Mouse (Mus musculus) left cerebral cortex, adult 11 months (tissue): ENCODE data around the gene Zfp839.

Experiments used
- DNase-seq: peaks from one replicate; pipeline ENCODE4 v3.0.0; 2022; ENCODE audit warnings: low spot score

Zfp839 gene

DNA sequence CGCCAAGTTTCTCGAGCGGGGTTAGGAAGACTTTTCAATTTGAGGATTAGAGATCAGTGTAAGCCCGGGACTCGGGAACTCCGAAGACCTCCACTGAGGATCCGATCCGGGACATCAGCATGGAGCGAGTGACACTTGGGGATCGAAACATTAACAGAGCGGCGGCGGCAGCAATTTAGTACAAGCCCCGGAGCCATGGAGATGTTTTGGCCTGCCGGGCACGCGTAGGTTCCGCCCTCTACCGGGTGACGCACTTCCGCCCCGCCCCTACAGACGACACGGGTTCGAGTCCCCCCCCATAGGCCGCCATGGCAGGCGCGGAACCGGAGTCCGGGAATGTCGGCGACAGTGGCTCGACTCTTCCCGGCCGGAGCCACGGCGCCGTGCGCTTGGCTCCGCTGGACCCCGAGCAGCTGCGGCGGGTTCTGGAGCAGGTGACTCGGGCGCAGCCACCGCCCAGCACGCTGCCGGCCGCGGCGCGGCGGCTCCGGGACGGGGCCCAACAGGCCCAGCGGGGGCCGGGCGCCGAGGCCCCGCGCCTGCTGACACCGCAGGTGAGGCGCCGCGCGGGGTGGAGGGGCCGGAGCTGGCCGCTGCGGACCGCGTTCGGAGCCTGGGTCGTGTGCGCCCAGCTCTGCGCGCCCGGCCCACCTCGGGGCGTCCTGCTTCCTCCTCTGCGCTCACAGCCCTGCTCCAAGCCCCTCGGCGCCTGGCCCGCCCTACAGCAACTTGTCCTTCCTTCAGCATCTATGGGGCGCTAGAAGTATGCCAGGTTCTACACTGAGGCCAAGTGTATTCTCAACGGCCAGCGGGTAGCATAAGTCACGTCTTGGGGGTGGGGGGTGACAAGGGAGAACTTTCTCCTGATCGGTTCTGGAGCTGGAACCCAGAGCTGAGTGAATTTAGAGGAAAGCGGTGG is at the start of gene Zfp839:
Gene Zfp839 (plus strand): TSS at position 244 of the 919 bp plus-strand sequence.
- DNase-seq, result peak; percentile 79

DNA sequence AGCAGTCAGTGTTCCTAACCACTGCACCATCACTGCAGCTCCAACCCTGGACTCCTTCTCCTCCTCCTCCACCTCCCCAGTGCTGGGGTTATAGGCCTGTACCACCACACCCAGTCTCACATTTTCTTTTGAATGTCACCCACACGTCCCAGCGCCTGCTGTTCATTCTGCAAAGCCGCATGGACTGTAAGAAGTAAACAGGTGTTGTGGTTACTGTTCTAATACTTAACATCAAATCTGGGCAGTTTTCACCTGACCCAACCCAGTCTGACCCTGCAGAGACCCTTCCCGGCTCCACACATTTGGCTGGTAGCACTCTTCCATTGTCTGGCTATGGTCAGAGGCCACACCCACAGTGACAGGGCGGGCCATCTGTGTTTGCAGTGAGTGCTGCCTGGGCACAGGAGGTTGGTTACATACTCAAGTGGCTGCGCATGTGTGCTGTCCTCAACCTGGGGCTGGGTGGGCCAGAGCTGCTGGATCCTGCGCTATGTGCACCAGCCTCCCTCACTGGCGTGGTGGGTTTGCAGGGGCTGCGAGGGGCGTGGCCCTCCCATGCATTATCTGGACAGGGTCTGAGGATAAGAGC is 48.1 kb upstream of the Zfp839 start:
- DNase-seq, result no peak

DNA sequence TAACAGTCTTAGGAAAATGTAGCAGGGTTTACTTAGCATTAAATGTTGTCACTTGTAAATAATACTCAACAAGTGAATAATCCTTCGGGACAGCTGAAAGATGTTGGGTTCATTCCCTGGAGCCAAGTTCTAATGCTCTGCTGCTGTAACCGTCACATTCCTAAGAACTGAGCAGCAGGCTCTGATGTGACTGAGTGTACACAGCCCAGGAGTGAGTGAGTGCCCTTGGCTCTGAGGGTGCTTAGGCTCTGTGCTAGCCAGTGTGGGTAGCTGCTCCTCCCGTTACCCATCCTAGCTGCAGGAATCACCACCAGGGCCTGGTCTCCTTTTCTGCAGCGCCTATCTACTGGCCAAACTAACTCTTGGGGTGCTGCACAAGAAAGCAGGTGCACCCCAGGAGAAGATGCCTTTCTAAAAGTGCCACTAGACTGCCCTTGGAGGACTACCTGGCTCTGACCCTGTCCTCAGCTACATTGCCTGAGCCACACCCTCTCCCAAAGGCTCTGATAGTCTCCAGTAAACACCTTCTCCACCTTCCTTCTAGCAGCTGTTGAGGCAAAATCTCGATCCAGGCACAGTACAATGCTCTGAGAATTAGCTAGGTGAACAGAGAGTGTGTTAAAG is 47.3 kb upstream of the Zfp839 start:
- no peak for DNase-seq

GRCm38 (mm10) chr12:110804261-110804660 is 45.8 kb upstream of the Zfp839 start:
- DNase-seq, result no peak

DNA sequence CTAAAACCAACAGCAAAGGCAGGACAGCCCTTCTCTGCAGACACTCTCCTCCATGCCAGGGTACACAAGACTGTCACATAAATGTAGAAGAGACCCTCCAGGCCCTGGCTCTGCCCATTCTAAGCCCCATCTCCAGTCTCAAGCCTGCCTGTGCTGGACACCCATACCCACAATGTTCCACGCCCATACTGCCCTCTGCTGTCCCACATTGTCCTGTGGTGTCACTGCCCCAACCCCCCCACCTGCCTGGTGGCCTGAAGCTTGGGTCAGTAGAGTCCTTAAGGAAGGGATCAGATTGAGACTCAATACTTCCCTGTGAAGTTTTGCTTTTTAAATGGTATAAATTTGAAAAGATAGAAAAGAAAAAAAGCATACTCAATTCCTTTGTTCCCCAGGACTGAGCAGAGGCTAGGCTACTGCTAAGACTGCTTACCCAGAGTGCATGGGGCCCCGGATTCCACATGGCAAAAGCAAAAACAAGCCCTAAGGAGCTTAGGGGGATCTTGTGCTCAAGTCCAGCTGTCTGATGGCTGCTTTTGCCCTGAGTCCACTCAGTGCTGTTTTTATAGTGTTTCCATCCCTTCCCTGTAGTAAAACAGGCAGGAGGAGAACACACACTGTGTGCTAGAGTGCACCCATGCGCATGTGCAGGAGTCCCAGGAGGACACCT is 43.6 kb upstream of the Zfp839 start:
- no peak for DNase-seq

GRCm38 (mm10) chr12:110808430-110808829 is 41.6 kb upstream of the Zfp839 start:
- no peak for DNase-seq

DNA sequence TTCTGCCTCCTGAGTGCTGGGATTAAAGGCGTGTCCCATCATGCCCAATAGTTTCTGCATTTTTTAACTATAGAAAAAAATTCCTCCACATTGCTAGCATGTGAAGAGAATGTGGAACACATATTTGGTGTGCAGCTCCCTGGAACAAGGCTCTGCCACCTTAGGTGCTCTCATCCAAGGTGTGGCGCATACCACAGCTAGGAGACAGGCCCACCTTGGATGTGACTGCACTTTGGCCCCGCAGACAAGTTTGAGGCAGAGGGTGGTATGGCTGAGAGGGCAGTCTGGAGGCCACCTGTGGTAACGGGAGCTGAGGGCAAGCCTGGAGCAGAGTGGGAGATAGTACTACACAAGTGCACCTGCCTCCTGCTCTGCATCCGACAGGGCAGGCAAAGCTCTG is 41.2 kb upstream of the Zfp839 start:
- no peak for DNase-seq

GRCm38 (mm10) chr12:110813132-110813531 is 36.9 kb upstream of the Zfp839 start:
- no peak for DNase-seq

DNA sequence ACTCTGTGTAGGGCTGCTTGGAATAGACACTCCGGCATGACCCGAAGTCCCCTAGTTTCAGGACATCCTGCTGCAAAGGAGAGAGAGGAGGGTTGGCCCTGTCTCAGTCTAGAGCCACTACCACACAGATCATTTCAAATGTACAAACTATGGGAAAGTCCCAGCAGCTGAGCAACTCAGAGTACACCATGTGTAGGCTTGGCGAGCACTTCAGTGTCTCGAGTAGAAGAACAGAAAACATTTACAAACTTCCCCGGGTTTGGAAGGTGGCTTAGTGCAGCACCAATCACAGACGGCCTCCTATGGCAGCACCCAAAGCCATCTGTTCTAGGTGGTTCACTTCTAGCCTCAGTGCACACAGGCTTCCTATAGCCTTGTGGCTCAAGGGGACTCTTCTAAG is 36.4 kb upstream of the Zfp839 start:
- no peak for DNase-seq

- DNase-seq, result no peak
These were observed 35.1 kb upstream of the Zfp839 start for GRCm38 (mm10) chr12:110814924-110815323.

GRCm38 (mm10) chr12:110816833-110817232 is 33.2 kb upstream of the Zfp839 start:
- no peak for DNase-seq

- no peak for DNase-seq
These were observed 30.7 kb upstream of the Zfp839 start for GRCm38 (mm10) chr12:110819367-110819766.

DNA sequence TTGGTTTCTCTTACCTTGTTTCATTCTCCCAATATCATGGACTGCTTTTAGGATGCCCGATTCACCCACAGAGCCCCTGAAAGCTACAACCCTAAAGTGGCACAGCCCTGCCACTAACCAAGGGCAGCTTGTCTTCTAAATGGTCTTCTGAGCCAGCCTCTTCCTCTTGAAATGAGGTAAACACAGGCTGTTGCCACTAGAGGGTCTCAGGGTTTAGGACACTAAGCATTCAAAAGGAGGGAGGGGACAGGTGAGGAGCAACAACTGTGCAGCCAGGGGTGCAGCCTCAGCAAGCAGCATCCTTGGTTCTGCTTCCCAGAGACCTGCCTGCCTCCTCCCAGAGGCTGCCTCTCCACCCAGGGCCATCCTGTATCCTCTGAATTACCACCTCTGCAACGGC is 28.3 kb upstream of the Zfp839 start:
- no peak for DNase-seq

DNA sequence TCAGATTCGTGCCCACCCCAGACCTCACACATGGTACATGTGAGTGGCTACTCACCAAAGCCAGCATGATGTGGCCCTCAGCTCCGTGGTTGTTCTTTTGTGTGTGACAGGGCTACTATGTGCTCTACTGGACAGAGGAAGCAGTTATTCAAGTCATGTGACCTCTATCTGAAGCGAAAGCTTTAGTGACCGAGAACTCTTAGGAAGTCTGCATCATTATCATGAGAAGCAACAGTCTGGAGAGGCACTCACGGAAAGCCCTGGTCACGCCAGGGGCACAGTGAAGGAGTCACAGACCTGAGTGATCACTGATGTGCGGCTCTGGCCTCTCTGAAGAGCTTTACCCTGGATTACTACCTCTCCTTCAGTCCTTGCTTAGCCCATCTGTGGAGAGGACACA is 27.7 kb upstream of the Zfp839 start:
- DNase-seq, result no peak

DNA sequence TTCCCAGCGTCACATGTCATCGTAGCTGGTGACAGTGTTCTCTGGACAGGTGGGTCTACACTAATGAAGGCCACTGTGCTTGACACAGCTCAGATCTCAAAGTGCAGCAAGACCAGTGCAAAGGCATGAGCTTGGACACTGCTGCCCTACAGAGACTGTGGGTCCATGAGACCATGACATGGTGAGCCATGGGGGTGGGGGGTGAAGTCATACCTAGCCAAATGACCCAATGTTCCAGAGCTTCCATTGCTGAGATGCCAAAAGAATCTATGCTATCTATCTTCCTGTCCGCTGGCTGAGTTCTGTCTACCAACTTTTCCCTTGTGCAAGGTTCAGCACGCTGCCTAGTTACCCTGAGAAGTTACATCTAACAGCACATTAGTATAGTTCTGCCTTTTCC is 21.1 kb upstream of the Zfp839 start:
- no peak for DNase-seq

GRCm38 (mm10) chr12:110830293-110831024 is 19.6 kb upstream of the Zfp839 start:
- DNase-seq, result no peak

- DNase-seq, result no peak
These were observed 14.9 kb upstream of the Zfp839 start for GRCm38 (mm10) chr12:110835182-110835581.

DNA sequence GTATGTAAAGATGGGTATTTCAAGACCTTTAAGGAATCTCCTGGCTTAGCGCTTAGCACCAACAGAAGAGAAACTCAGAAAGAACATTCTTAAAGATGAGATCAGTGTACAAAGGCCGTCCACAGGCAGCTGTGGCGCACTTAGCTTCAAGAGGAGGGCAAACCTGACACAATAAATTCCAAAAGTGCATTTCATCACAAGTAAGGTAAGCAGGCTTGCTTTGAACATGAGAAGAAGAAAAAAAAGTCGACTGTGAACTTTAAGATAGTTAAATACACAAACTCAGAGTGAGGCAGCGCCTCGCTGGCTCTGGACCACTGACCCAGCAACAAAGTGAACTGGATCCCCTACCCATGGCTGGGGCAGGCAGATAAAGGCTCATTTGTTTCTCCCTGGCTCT is 13.3 kb upstream of the Zfp839 start:
- no peak for DNase-seq

GRCm38 (mm10) chr12:110837192-110837841 is 12.7 kb upstream of the Zfp839 start:
- no peak for DNase-seq

DNA sequence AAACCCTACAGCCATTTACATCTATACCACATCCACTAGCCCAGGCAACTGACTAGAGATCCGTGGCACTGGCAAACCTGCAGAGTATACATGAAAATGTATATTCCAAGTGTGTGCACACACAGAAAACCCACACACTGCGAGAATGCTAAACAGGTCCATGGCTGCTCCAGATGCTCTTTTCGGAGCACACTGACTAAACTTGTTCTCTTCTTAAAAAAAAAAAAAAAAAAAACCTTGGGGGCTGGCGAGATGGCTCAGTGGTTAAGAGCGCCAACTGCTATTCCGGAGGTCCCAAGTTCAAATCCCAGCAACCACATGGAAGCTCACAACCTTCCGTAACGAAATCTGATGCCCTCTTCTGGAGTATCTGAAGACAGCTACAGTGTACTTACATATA is 12.2 kb upstream of the Zfp839 start:
- DNase-seq, result no peak
